Mouse (Mus musculus) kidney, embryonic 16.5 days (tissue): Measurements from ENCODE around the gene Anxa9. TPM values are rescaled to one million over a fixed set of nuclear protein-coding genes. Genes with fewer than 3 reads are reported as not detected.

ENCODE experiments used
- ATAC-seq: fragments of 200-750 bp; cut with Nextera tagmentation; 2 replicates; pipeline ENCODE4 v1.8.0; 2017; ENCODE audit warnings: moderate TSS enrichment; ENCODE audit not compliant: low FRiP score, low TSS enrichment
- H3K27ac ChIP-seq: fragments of 300-500 bp; sonication (generic); 2 replicates; pipeline ENCODE4 v1.5.1; 2014; ENCODE audit warnings: low read length
- H3K27me3 ChIP-seq: fragments of 300-500 bp; sonication (generic); 2 replicates; pipeline ENCODE4 v1.6.1; 2014; ENCODE audit warnings: low read length, control low read depth, mixed read lengths; ENCODE audit not compliant: insufficient read depth
- H3K36me3 ChIP-seq: fragments of 300-500 bp; sonication (generic); 2 replicates; pipeline ENCODE4 v1.6.1; 2014; ENCODE audit warnings: low read length, control low read depth, mixed read lengths; ENCODE audit not compliant: insufficient read depth
- H3K4me1 ChIP-seq: fragments of 300-500 bp; sonication (generic); 2 replicates; pipeline ENCODE4 v1.6.1; 2014; ENCODE audit warnings: low read length, control low read depth, mixed read lengths; ENCODE audit not compliant: insufficient read depth
- H3K4me2 ChIP-seq: fragments of 300-500 bp; sonication (generic); replicated peaks from 2 replicates; pipeline ENCODE4 v1.6.1; 2014; ENCODE audit warnings: low read depth, low read length
- H3K4me3 ChIP-seq: fragments of 300-500 bp; sonication (generic); 2 replicates; pipeline ENCODE4 v1.5.1; 2014; ENCODE audit warnings: mild to moderate bottlenecking, low read length
- H3K9ac ChIP-seq: fragments of 300-500 bp; sonication (generic); replicated peaks from 2 replicates; pipeline ENCODE4 v1.6.1; 2014; ENCODE audit warnings: low read length
- H3K9me3 ChIP-seq: fragments of 300-500 bp; sonication (generic); 2 replicates; pipeline ENCODE4 v1.6.1; 2016; ENCODE audit warnings: low read length, control low read depth
- WGBS: fragments of 180-500 bp; shearing (Covaris S2); extraction: QIAGEN DNeasy Blood & Tissue Kit; methylation state at CpG from one replicate; pipeline ENCODE4 v1.1.7; 2014; 5-methylcytosine and 5-hydroxymethylcytosine counted together
- polyA plus RNA-seq: library from polyadenylated mRNA; unstranded; fragments of >200 nt; fragmentation: Nextera tagmentation; extraction: Ambion mirVana; gene quantifications from 2 replicates; pipeline ENCODE4 v1.2.1, GENCODE M21; 2015

The Anxa9 gene
- polyA plus RNA-seq, 1 experiment from 2014 or later: 8.6 TPM

- Histone ChIP-seq H3K9ac (0 out of 2 replicates have a peak overlapping the region, but pooled peaks have one; percentile 27), H3K27me3 (no peaks in the 10 kb centered on the region), H3K9me3 (no peaks in the 10 kb centered on the region), H3K4me3 (no peak overlapping the region), H3K27ac (peak overlapping the region; percentile 35; the same call in 1 of the 2 replicates), H3K4me1 (peaks cover 11% of the 10 kb centered on the region), H3K36me3 (peaks cover 29% of the 10 kb centered on the region), H3K4me2 (no peak overlapping the region)
- 13% methylated on average over 5 of the region's 5 CpGs for WGBS
- peak; percentile 41; the same call in 1 of the 2 replicates for ATAC-seq
Observed at GRCm38 (mm10) chr3:95296103-95296469, 10.9 kb downstream of the Anxa9 start.

GRCm38 (mm10) chr3:95295321-95296102 is 11.5 kb downstream of the Anxa9 start:
- Histone ChIP-seq H3K27ac (peak overlapping the region; percentile 35; the same call in 1 of the 2 replicates), H3K36me3 (peaks cover 35% of the 10 kb centered on the region), H3K9ac (peak overlapping the region; percentile 27; the same call in 1 of the 2 replicates), H3K9me3 (no peaks in the 10 kb centered on the region), H3K27me3 (no peaks in the 10 kb centered on the region), H3K4me3 (no peak overlapping the region), H3K4me2 (no peak overlapping the region), H3K4me1 (peaks cover 11% of the 10 kb centered on the region)
- ATAC-seq: peak; percentile 42; the same call in 1 of the 2 replicates
- 70% methylated on average over 11 of the region's 11 CpGs for WGBS

- no peaks in the 10 kb centered on the region for H3K9me3 ChIP-seq
- no peak overlapping the region for H3K4me3 ChIP-seq
- H3K4me2 ChIP-seq: no peak overlapping the region
- peaks cover 11% of the 10 kb centered on the region for H3K4me1 ChIP-seq
- ATAC-seq: no peak
- H3K27ac ChIP-seq: no peak overlapping the region
- H3K27me3 ChIP-seq: no peaks in the 10 kb centered on the region
- WGBS: 86% methylated on average over 5 of the region's 5 CpGs
- H3K9ac ChIP-seq: no peak overlapping the region
- peaks cover 35% of the 10 kb centered on the region for H3K36me3 ChIP-seq
Observed at GRCm38 (mm10) chr3:95294718-95295117, 12.3 kb downstream of the Anxa9 start.

GRCm38 (mm10) chr3:95294316-95294715 is 12.7 kb downstream of the Anxa9 start:
- no peak overlapping the region for H3K9ac ChIP-seq
- no peak overlapping the region for H3K4me3 ChIP-seq
- 89% methylated on average over 7 of the region's 7 CpGs for WGBS
- H3K27me3 ChIP-seq: no peaks in the 10 kb centered on the region
- peaks cover 11% of the 10 kb centered on the region for H3K4me1 ChIP-seq
- no peak for ATAC-seq
- H3K4me2 ChIP-seq: no peak overlapping the region
- H3K9me3 ChIP-seq: no peaks in the 10 kb centered on the region
- no peak overlapping the region for H3K27ac ChIP-seq
- H3K36me3 ChIP-seq: peaks cover 35% of the 10 kb centered on the region

GRCm38 (mm10) chr3:95293537-95293936 is 13.4 kb downstream of the Anxa9 start:
- Histone ChIP-seq H3K4me3 (no peak overlapping the region), H3K27me3 (no peaks in the 10 kb centered on the region), H3K4me2 (no peak overlapping the region), H3K9ac (no peak overlapping the region), H3K9me3 (no peaks in the 10 kb centered on the region), H3K4me1 (peaks cover 11% of the 10 kb centered on the region), H3K36me3 (peaks cover 38% of the 10 kb centered on the region), H3K27ac (peak overlapping the region; percentile 1; the same call in 1 of the 2 replicates)
- no peak; the same call in 1 of the 2 replicates for ATAC-seq
- WGBS: 42% methylated on average over 11 of the region's 11 CpGs

GRCm38 (mm10) chr3:95292899-95293298 is 14.1 kb downstream of the Anxa9 start:
- ATAC-seq: no peak
- 85% methylated on average over 2 of the region's 2 CpGs for WGBS
- Histone ChIP-seq H3K27ac (peak overlapping the region; percentile 1; the same call in 1 of the 2 replicates), H3K4me1 (peaks cover 11% of the 10 kb centered on the region), H3K9ac (no peak overlapping the region), H3K9me3 (no peaks in the 10 kb centered on the region), H3K36me3 (peaks cover 44% of the 10 kb centered on the region), H3K4me3 (no peak overlapping the region), H3K4me2 (no peak overlapping the region), H3K27me3 (no peaks in the 10 kb centered on the region)

GRCm38 (mm10) chr3:95291041-95291440 is 15.9 kb downstream of the Anxa9 start:
- Histone ChIP-seq H3K4me1 (peaks cover 17% of the 10 kb centered on the region), H3K9ac (no peak overlapping the region), H3K27ac (no peak overlapping the region), H3K4me2 (no peak overlapping the region), H3K9me3 (no peaks in the 10 kb centered on the region), H3K36me3 (peaks cover 42% of the 10 kb centered on the region), H3K27me3 (no peaks in the 10 kb centered on the region), H3K4me3 (no peak overlapping the region)
- WGBS: 89% methylated on average over 4 of the region's 4 CpGs
- ATAC-seq: no peak

- H3K36me3 ChIP-seq: peaks cover 40% of the 10 kb centered on the region
Observed at GRCm38 (mm10) chr3:95290156-95290555, 16.8 kb downstream of the Anxa9 start.

GRCm38 (mm10) chr3:95289419-95289818 is 17.6 kb downstream of the Anxa9 start:
- Histone ChIP-seq H3K4me3 (no peak overlapping the region), H3K4me1 (peaks cover 27% of the 10 kb centered on the region), H3K9me3 (no peaks in the 10 kb centered on the region), H3K36me3 (peaks cover 32% of the 10 kb centered on the region), H3K4me2 (no peak overlapping the region), H3K27ac (no peak overlapping the region), H3K27me3 (no peaks in the 10 kb centered on the region), H3K9ac (no peak overlapping the region)
- 90% methylated on average over 4 of the region's 4 CpGs for WGBS
- ATAC-seq: no peak

More at GRCm38 (mm10) chr3:95290156-95290555, 16.8 kb downstream of the Anxa9 start:
- Histone ChIP-seq H3K4me1 (peaks cover 20% of the 10 kb centered on the region), H3K27me3 (no peaks in the 10 kb centered on the region), H3K9me3 (no peaks in the 10 kb centered on the region), H3K4me3 (no peak overlapping the region), H3K27ac (no peak overlapping the region), H3K9ac (no peak overlapping the region), H3K4me2 (no peak overlapping the region)
- 74% methylated on average over 6 of the region's 6 CpGs for WGBS
- ATAC-seq: no peak

- no peak overlapping the region for H3K4me2 ChIP-seq
- H3K27ac ChIP-seq: no peak overlapping the region
- H3K9ac ChIP-seq: no peak overlapping the region
- peaks cover 18% of the 10 kb centered on the region for H3K36me3 ChIP-seq
- no peak for ATAC-seq
- no peak overlapping the region for H3K4me3 ChIP-seq
- H3K4me1 ChIP-seq: peaks cover 30% of the 10 kb centered on the region
- 87% methylated on average over 3 of the region's 3 CpGs for WGBS
- no peaks in the 10 kb centered on the region for H3K27me3 ChIP-seq
- no peaks in the 10 kb centered on the region for H3K9me3 ChIP-seq
Observed at GRCm38 (mm10) chr3:95287541-95287940, 19.4 kb downstream of the Anxa9 start.
